Mouse (Mus musculus) regulatory T cell (primary cell): ENCODE results near the gene Cpm.
"Not testable (repeated sequence)": the region's sequence is repeated elsewhere in the genome, so short reads cannot be mapped to it uniquely, and the experiment has no call there.

Experiments used
- in situ Hi-C: fragments of 300-600 bp; cut with MboI, MseI; formaldehyde crosslinking; loops from one replicate; pipeline ENCODE4 v1.15.1; 2025; ENCODE audit warnings: high pct_unique_total_duplicates

The Cpm gene

GRCm38 (mm10) chr10:117606423-117606822, 22.9 kb upstream of the Cpm start:
- in situ Hi-C loops: no loop called here

- in situ Hi-C loops: no loop called here
Measured at GRCm38 (mm10) chr10:117607051-117607803, 22.1 kb upstream of the Cpm start.

GRCm38 (mm10) chr10:117607804-117608279, 21.5 kb upstream of the Cpm start:
- in situ Hi-C loops: no loop called here

GRCm38 (mm10) chr10:117608487-117608886, 20.8 kb upstream of the Cpm start:
- in situ Hi-C loops: no loop called here

GRCm38 (mm10) chr10:117608988-117609809, 20.1 kb upstream of the Cpm start:
- in situ Hi-C loops: no loop called here

- in situ Hi-C loops: no loop called here
Measured at GRCm38 (mm10) chr10:117609810-117610090, 19.6 kb upstream of the Cpm start.

GRCm38 (mm10) chr10:117610160-117610764, 19.0 kb upstream of the Cpm start:
- in situ Hi-C loops: no loop called here

GRCm38 (mm10) chr10:117610794-117611384, 18.4 kb upstream of the Cpm start:
- in situ Hi-C loops: no loop called here

- in situ Hi-C loops: no loop called here
Measured at GRCm38 (mm10) chr10:117611503-117611902, 17.8 kb upstream of the Cpm start.

GRCm38 (mm10) chr10:117611976-117612375, 17.3 kb upstream of the Cpm start:
- in situ Hi-C loops: no loop called here

- in situ Hi-C loops: no loop called here
Measured at GRCm38 (mm10) chr10:117612621-117613584, 16.4 kb upstream of the Cpm start.

- in situ Hi-C loops: no loop called here
Measured at GRCm38 (mm10) chr10:117613960-117614359, 15.3 kb upstream of the Cpm start.

GRCm38 (mm10) chr10:117614387-117614786, 14.9 kb upstream of the Cpm start:
- in situ Hi-C loops: no loop called here

- in situ Hi-C loops: no loop called here
Measured at GRCm38 (mm10) chr10:117615239-117615638, 14.1 kb upstream of the Cpm start.

GRCm38 (mm10) chr10:117615746-117616145, 13.6 kb upstream of the Cpm start:
- in situ Hi-C loops: no loop called here

GRCm38 (mm10) chr10:117616191-117616680, 13.1 kb upstream of the Cpm start:
- in situ Hi-C loops: no loop called here

- in situ Hi-C loops: not testable (repeated sequence)
Measured at GRCm38 (mm10) chr10:117616765-117617164, 12.5 kb upstream of the Cpm start.

GRCm38 (mm10) chr10:117617568-117618345, 11.5 kb upstream of the Cpm start:
- in situ Hi-C loops: no loop called here

GRCm38 (mm10) chr10:117619041-117619861, 10.0 kb upstream of the Cpm start:
- in situ Hi-C loops: no loop called here
